Comparison of ENCODE assay signal across 12 mouse cellular contexts in the genomic region with DNA sequence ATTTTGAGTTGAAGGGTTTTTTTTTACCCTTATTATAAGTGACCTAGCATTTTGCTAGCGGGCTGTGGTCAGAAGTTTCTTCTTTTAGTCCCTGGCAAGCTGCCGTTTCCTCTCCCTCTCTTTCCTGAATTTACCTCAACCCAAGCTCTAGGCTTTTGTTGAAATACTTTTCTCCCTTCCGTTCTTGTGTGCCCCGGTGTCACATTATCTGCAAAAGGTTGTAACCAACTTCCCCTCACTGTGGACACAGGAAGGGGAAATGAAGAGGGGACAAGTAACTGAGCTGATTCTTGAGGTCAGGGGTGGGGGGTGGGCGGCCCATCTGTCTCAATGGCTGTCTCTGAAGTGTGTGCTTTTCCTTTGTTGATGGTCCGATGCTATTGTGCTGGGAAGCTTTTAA.
DNase-seq lines count a peak whose midpoint lies in the region; ATAC-seq and TF ChIP-seq lines count a peak whose summit lies in the region.
"Had no signal": no experiment of that assay in that cellular context is flagged by ENCODE, and none has a peak within 500 bp of the region (broad histone marks: within the 10 kb centered on the region; RNA-seq: fewer than 3 reads in every experiment).

No protein-coding gene starts in this region.

- no peak overlapping the region for H3K9ac ChIP-seq in heart, postnatal 0 days (replicated peaks; ENCODE audit: low read depth, low read length)
- no peak overlapping the region for H3K9ac ChIP-seq in forebrain, embryonic 15.5 days (replicated peaks)
- H3K9ac ChIP-seq: forebrain, embryonic 13.5 days; neural tube, embryonic 12.5 days had no signal

- no peak overlapping the region for H3K4me3 ChIP-seq in heart, postnatal 0 days (ENCODE audit: low read depth, low read length)
- H3K4me3 ChIP-seq in forebrain, embryonic 15.5 days = no peak overlapping the region
- H3K4me3 ChIP-seq: forebrain, embryonic 13.5 days; neural tube, embryonic 12.5 days had no signal

- TF ChIP-seq EP300 in heart, postnatal 0 days (IDR thresholded peaks at IDR 0.05; ENCODE audit: low read depth) = peak; percentile 58; the same call in 1 of the 2 replicates

- 0 out of 2 replicates have a peak, but pooled peaks have one; percentile 36 for ATAC-seq in heart, postnatal 0 days (ENCODE audit: insufficient read depth, low read depth)
- ATAC-seq in forebrain, embryonic 15.5 days (replicated peaks) = no peak
- ATAC-seq: forebrain, embryonic 13.5 days had no signal

- no peaks in the 10 kb centered on the region for H3K4me1 ChIP-seq in heart, postnatal 0 days (ENCODE audit: control insufficient read depth, insufficient read depth)
- H3K4me1 ChIP-seq in forebrain, embryonic 15.5 days = no peaks in the 10 kb centered on the region
- H3K4me1 ChIP-seq: forebrain, embryonic 13.5 days; neural tube, embryonic 12.5 days had no signal

- H3K9me3 ChIP-seq in heart, postnatal 0 days (replicated peaks; ENCODE audit: control insufficient read depth, low read length) = no peaks in the 10 kb centered on the region
- no peaks in the 10 kb centered on the region for H3K9me3 ChIP-seq in forebrain, embryonic 15.5 days
- H3K9me3 ChIP-seq: forebrain, embryonic 13.5 days; neural tube, embryonic 12.5 days had no signal

- intact Hi-C loops in gastrocnemius, postnatal 14 days (cut with DNase I; ENCODE audit: low total_unique reads) = no loop called here

- 46% methylated on average over 6 of the region's 6 CpGs for WGBS in heart, postnatal 0 days
- WGBS in forebrain, embryonic 15.5 days = 68% methylated on average over 6 of the region's 6 CpGs

- H3K27me3 ChIP-seq in heart, postnatal 0 days (ENCODE audit: control insufficient read depth, insufficient read depth, low read length) = no peaks in the 10 kb centered on the region
- no peaks in the 10 kb centered on the region for H3K27me3 ChIP-seq in forebrain, embryonic 15.5 days
- H3K27me3 ChIP-seq: forebrain, embryonic 13.5 days; neural tube, embryonic 12.5 days had no signal

- TF ChIP-seq CTCF in heart, postnatal 0 days (IDR thresholded peaks at IDR 0.05; ENCODE audit: low read depth) = no peak

- no peaks in the 10 kb centered on the region for H3K36me3 ChIP-seq in heart, postnatal 0 days (replicated peaks; ENCODE audit: control insufficient read depth, insufficient read depth, low read length)
- no peaks in the 10 kb centered on the region for H3K36me3 ChIP-seq in forebrain, embryonic 15.5 days
- H3K36me3 ChIP-seq: neural tube, embryonic 12.5 days had no signal

- H3K27ac ChIP-seq in heart, postnatal 0 days (ENCODE audit: low read depth) = peak overlapping the region; percentile 9; the same call in 1 of the 2 replicates
- H3K27ac ChIP-seq in forebrain, embryonic 15.5 days (replicated peaks) = no peak overlapping the region
- H3K27ac ChIP-seq: forebrain, embryonic 13.5 days; macrophage; neural tube, embryonic 12.5 days; stomach, postnatal 0 days had no signal

- H3K4me2 ChIP-seq in heart, postnatal 0 days (ENCODE audit: low read depth, low read length) = no peak overlapping the region
- no peak overlapping the region for H3K4me2 ChIP-seq in forebrain, embryonic 15.5 days (replicated peaks)
- H3K4me2 ChIP-seq: forebrain, embryonic 13.5 days; neural tube, embryonic 12.5 days had no signal

- peak; percentile 42 for DNase-seq in adrenal gland, adult 2 months
- no peak for DNase-seq in adrenal gland, postnatal 4 days (ENCODE audit: low spot score in 2 of 2)
- peak; percentile 19 for DNase-seq in adrenal gland, adult 8-10 months
- peak; percentile 46 for DNase-seq in heart, postnatal 0 days (ENCODE audit: low spot score)
- DNase-seq in kidney, postnatal 10 days = peak; percentile 64
- no peak for DNase-seq in cerebellum, postnatal 4 days (ENCODE audit: low spot score in 2 of 2)
- no peak for DNase-seq in gastrocnemius, postnatal 14 days

Comparison
In these comparisons a context has a peak if more than half of its experiments do, and no peak if none do; other contexts are left out.
1. DNase-seq: peak in adrenal gland, adult 2 months (single experiment), adrenal gland, adult 8-10 months (single experiment), heart, postnatal 0 days (single experiment) and kidney, postnatal 10 days (single experiment); none in adrenal gland, postnatal 4 days (0 of 2), cerebellum, postnatal 4 days (0 of 2) and gastrocnemius, postnatal 14 days (single experiment).